Mouse (Mus musculus) lung, adult 2 months (tissue): ENCODE data around the gene Trap1.

ENCODE experiments used
- CTCF ChIP-seq: fragments of 200-500 bp; IDR thresholded peaks from 2 replicates; pipeline ENCODE4 v1.5.1; 2011; ENCODE audit warnings: mild to moderate bottlenecking, low read length, control low read depth; ENCODE audit not compliant: insufficient read depth
- POLR2A ChIP-seq: fragments of 200-500 bp; IDR thresholded peaks from 2 replicates; pipeline ENCODE4 v1.6.1; 2011; ENCODE audit warnings: low read depth, mild to moderate bottlenecking, control low read depth, low read length, borderline replicate concordance; ENCODE audit errors: extremely low read depth

DNA sequence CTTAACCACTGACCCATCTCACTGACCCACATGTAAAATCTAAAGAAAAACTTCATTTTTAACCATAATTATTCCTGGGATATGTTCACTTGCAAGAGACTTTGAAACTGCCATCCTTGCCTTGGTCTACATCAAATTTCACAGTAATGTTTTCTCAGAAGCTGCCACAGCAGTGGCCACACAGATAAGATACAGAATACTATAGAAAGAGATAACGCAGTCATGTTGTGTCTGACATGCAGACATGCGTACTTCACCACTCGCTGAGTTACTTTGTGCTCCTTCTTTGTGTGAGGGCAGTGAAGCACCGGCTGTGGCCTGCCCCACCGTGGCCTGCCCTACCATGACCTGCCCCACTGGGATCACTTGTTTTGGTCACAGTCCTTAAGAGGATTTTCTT is 43.7 kb downstream of the Trap1 start:
- TF ChIP-seq CTCF (no peak), POLR2A (no peak)
